Mouse (Mus musculus): ENCODE results near the gene Zfp618. TPM values are rescaled to one million over a fixed set of nuclear protein-coding genes. Genes with fewer than 3 reads are reported as not detected.

The Zfp618 gene
- polyA plus RNA-seq, 1 experiment from 2014 or later, result 23.3 TPM

- H3K9me3 ChIP-seq (ENCODE audit: control insufficient read depth, low read length), result no peaks in the 10 kb centered on the region
- no peak for ATAC-seq (replicated peaks; ENCODE audit: low FRiP score, low TSS enrichment, low read depth)
- H3K27me3 ChIP-seq (replicated peaks; ENCODE audit: control insufficient read depth, insufficient read depth, low read length), result no peaks in the 10 kb centered on the region
- no peak overlapping the region for H3K27ac ChIP-seq (ENCODE audit: low read depth)
- peaks cover 13% of the 10 kb centered on the region for H3K4me1 ChIP-seq (replicated peaks; ENCODE audit: control insufficient read depth, insufficient read depth, low read length)
- DNase-seq (ENCODE audit: low spot score), result no peak
- no peak overlapping the region for H3K4me3 ChIP-seq (ENCODE audit: low read depth, low read length)
- no peak overlapping the region for H3K9ac ChIP-seq (ENCODE audit: low read length)
- H3K36me3 ChIP-seq (ENCODE audit: control insufficient read depth, insufficient read depth, low read length), result 0 out of 2 replicates have a peak, but pooled peaks cover 13% of the 10 kb centered on the region
- WGBS, result 82% methylated on average over 10 of the region's 10 CpGs
- H3K4me2 ChIP-seq (ENCODE audit: low read length), result no peak overlapping the region
Measured at GRCm38 (mm10) chr4:63038937-63039336, 73.6 kb downstream of the Zfp618 start.

- no peak overlapping the region for H3K4me2 ChIP-seq (ENCODE audit: low read length)
- ATAC-seq (replicated peaks; ENCODE audit: low FRiP score, low TSS enrichment, low read depth) (no peak), DNase-seq (ENCODE audit: low spot score) (no peak)
- no peak overlapping the region for H3K4me3 ChIP-seq (ENCODE audit: low read depth, low read length)
- H3K36me3 ChIP-seq (ENCODE audit: control insufficient read depth, insufficient read depth, low read length), result no peaks in the 10 kb centered on the region; the same call in 1 of the 2 replicates
- H3K27me3 ChIP-seq (replicated peaks; ENCODE audit: control insufficient read depth, insufficient read depth, low read length), result no peaks in the 10 kb centered on the region
- no peak overlapping the region for H3K27ac ChIP-seq (ENCODE audit: low read depth)
- no peak overlapping the region for H3K9ac ChIP-seq (ENCODE audit: low read length)
- H3K4me1 ChIP-seq (replicated peaks; ENCODE audit: control insufficient read depth, insufficient read depth, low read length), result peaks cover 29% of the 10 kb centered on the region
- H3K9me3 ChIP-seq (ENCODE audit: control insufficient read depth, low read length), result no peaks in the 10 kb centered on the region
- WGBS, result 72% methylated on average over 3 of the region's 3 CpGs
Measured at GRCm38 (mm10) chr4:63048606-63049005, 83.2 kb downstream of the Zfp618 start.

- H3K36me3 ChIP-seq (ENCODE audit: control insufficient read depth, insufficient read depth, low read length), result no peaks in the 10 kb centered on the region; the same call in 1 of the 2 replicates
- no peak for ATAC-seq (replicated peaks; ENCODE audit: low FRiP score, low TSS enrichment, low read depth)
- DNase-seq (ENCODE audit: low spot score), result no peak
- H3K9ac ChIP-seq (ENCODE audit: low read length), result no peak overlapping the region
- no peaks in the 10 kb centered on the region for H3K9me3 ChIP-seq (ENCODE audit: control insufficient read depth, low read length)
- peaks cover 32% of the 10 kb centered on the region for H3K4me1 ChIP-seq (replicated peaks; ENCODE audit: control insufficient read depth, insufficient read depth, low read length)
- H3K27me3 ChIP-seq (replicated peaks; ENCODE audit: control insufficient read depth, insufficient read depth, low read length), result no peaks in the 10 kb centered on the region
- H3K4me3 ChIP-seq (ENCODE audit: low read depth, low read length), result no peak overlapping the region
- H3K27ac ChIP-seq (ENCODE audit: low read depth), result peak overlapping the region; percentile 34
- H3K4me2 ChIP-seq (ENCODE audit: low read length), result no peak overlapping the region
Measured at GRCm38 (mm10) chr4:63049596-63050318, 84.4 kb downstream of the Zfp618 start.

GRCm38 (mm10) chr4:63050319-63050676 lies 84.9 kb downstream of the Zfp618 start:
- ATAC-seq (replicated peaks; ENCODE audit: low FRiP score, low TSS enrichment, low read depth) (no peak), DNase-seq (ENCODE audit: low spot score) (no peak)
- Histone ChIP-seq H3K4me3 (ENCODE audit: low read depth, low read length) (no peak overlapping the region), H3K4me1 (replicated peaks; ENCODE audit: control insufficient read depth, insufficient read depth, low read length) (peaks cover 32% of the 10 kb centered on the region), H3K27ac (ENCODE audit: low read depth) (0 out of 2 replicates have a peak overlapping the region, but pooled peaks have one; percentile 34), H3K4me2 (ENCODE audit: low read length) (no peak overlapping the region), H3K36me3 (ENCODE audit: control insufficient read depth, insufficient read depth, low read length) (no peaks in the 10 kb centered on the region; the same call in 1 of the 2 replicates), H3K9me3 (ENCODE audit: control insufficient read depth, low read length) (no peaks in the 10 kb centered on the region), H3K9ac (ENCODE audit: low read length) (no peak overlapping the region), H3K27me3 (replicated peaks; ENCODE audit: control insufficient read depth, insufficient read depth, low read length) (no peaks in the 10 kb centered on the region)
- 50% methylated on average over 4 of the region's 4 CpGs for WGBS

DNA sequence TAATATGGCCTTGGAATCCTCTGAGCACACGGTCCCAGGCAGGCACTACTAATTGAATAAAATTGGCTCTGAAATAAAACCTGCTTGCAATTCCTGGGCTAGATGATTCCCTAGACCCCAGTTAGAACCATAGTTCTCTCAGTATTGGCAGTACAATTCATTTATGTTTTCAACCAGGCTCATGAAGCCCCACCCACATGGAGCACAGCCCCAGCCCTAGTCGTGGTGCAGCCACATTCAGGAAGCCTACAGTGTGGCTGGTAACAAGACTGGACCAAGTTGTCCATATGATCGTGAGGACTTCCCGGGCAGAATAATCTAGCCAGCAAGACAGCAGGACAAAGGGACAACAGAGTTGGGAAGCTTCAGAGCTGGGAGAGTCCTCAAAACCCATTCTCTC lies 85.6 kb downstream of the Zfp618 start:
- H3K9me3 ChIP-seq (ENCODE audit: control insufficient read depth, low read length), result no peaks in the 10 kb centered on the region
- no peak overlapping the region for H3K27ac ChIP-seq (ENCODE audit: low read depth)
- H3K4me3 ChIP-seq (ENCODE audit: low read depth, low read length), result no peak overlapping the region
- 71% methylated on average over 4 of the region's 4 CpGs for WGBS
- peaks cover 32% of the 10 kb centered on the region for H3K4me1 ChIP-seq (replicated peaks; ENCODE audit: control insufficient read depth, insufficient read depth, low read length)
- no peak for DNase-seq (ENCODE audit: low spot score)
- H3K9ac ChIP-seq (ENCODE audit: low read length), result no peak overlapping the region
- ATAC-seq (replicated peaks; ENCODE audit: low FRiP score, low TSS enrichment, low read depth), result no peak
- H3K27me3 ChIP-seq (replicated peaks; ENCODE audit: control insufficient read depth, insufficient read depth, low read length), result no peaks in the 10 kb centered on the region
- H3K36me3 ChIP-seq (ENCODE audit: control insufficient read depth, insufficient read depth, low read length), result no peaks in the 10 kb centered on the region; the same call in 1 of the 2 replicates
- H3K4me2 ChIP-seq (ENCODE audit: low read length), result no peak overlapping the region

- Histone ChIP-seq H3K4me3 (ENCODE audit: low read depth, low read length) (no peak overlapping the region), H3K27me3 (replicated peaks; ENCODE audit: control insufficient read depth, insufficient read depth, low read length) (no peaks in the 10 kb centered on the region), H3K36me3 (ENCODE audit: control insufficient read depth, insufficient read depth, low read length) (no peaks in the 10 kb centered on the region; the same call in 1 of the 2 replicates), H3K4me1 (replicated peaks; ENCODE audit: control insufficient read depth, insufficient read depth, low read length) (peaks cover 42% of the 10 kb centered on the region), H3K9me3 (ENCODE audit: control insufficient read depth, low read length) (no peaks in the 10 kb centered on the region), H3K9ac (ENCODE audit: low read length) (no peak overlapping the region), H3K4me2 (ENCODE audit: low read length) (no peak overlapping the region), H3K27ac (ENCODE audit: low read depth) (peak overlapping the region; percentile 52)
- DNase-seq (ENCODE audit: low spot score) (no peak), ATAC-seq (replicated peaks; ENCODE audit: low FRiP score, low TSS enrichment, low read depth) (peak; percentile 84)
- 32% methylated on average over 7 of the region's 7 CpGs for WGBS
Measured at GRCm38 (mm10) chr4:63051940-63052661, 86.7 kb downstream of the Zfp618 start.

GRCm38 (mm10) chr4:63052662-63053033 lies 87.3 kb downstream of the Zfp618 start:
- no peak overlapping the region for H3K9ac ChIP-seq (ENCODE audit: low read length)
- WGBS, result 38% methylated on average over 2 of the region's 2 CpGs
- peak overlapping the region; percentile 52 for H3K27ac ChIP-seq (ENCODE audit: low read depth)
- H3K4me1 ChIP-seq (replicated peaks; ENCODE audit: control insufficient read depth, insufficient read depth, low read length), result peaks cover 44% of the 10 kb centered on the region
- H3K36me3 ChIP-seq (ENCODE audit: control insufficient read depth, insufficient read depth, low read length), result no peaks in the 10 kb centered on the region; the same call in 1 of the 2 replicates
- H3K4me3 ChIP-seq (ENCODE audit: low read depth, low read length), result no peak overlapping the region
- DNase-seq (ENCODE audit: low spot score) (no peak), ATAC-seq (replicated peaks; ENCODE audit: low FRiP score, low TSS enrichment, low read depth) (peak; percentile 42; the same call in 1 of the 2 replicates)
- H3K9me3 ChIP-seq (ENCODE audit: control insufficient read depth, low read length), result no peaks in the 10 kb centered on the region
- no peaks in the 10 kb centered on the region for H3K27me3 ChIP-seq (replicated peaks; ENCODE audit: control insufficient read depth, insufficient read depth, low read length)
- no peak overlapping the region for H3K4me2 ChIP-seq (ENCODE audit: low read length)

GRCm38 (mm10) chr4:63055216-63055745 lies 89.9 kb downstream of the Zfp618 start:
- Histone ChIP-seq H3K4me3 (ENCODE audit: low read depth, low read length) (no peak overlapping the region), H3K9me3 (ENCODE audit: control insufficient read depth, low read length) (no peaks in the 10 kb centered on the region), H3K4me2 (ENCODE audit: low read length) (no peak overlapping the region), H3K27me3 (replicated peaks; ENCODE audit: control insufficient read depth, insufficient read depth, low read length) (no peaks in the 10 kb centered on the region), H3K27ac (ENCODE audit: low read depth) (no peak overlapping the region), H3K36me3 (ENCODE audit: control insufficient read depth, insufficient read depth, low read length) (no peaks in the 10 kb centered on the region; the same call in 1 of the 2 replicates), H3K9ac (ENCODE audit: low read length) (no peak overlapping the region), H3K4me1 (replicated peaks; ENCODE audit: control insufficient read depth, insufficient read depth, low read length) (peaks cover 34% of the 10 kb centered on the region)
- DNase-seq (ENCODE audit: low spot score) (no peak), ATAC-seq (replicated peaks; ENCODE audit: low FRiP score, low TSS enrichment, low read depth) (no peak)
- WGBS, result 80% methylated on average over 10 of the region's 10 CpGs
